9 mouse cellular contexts compared by ENCODE assay signal in the genomic region with DNA sequence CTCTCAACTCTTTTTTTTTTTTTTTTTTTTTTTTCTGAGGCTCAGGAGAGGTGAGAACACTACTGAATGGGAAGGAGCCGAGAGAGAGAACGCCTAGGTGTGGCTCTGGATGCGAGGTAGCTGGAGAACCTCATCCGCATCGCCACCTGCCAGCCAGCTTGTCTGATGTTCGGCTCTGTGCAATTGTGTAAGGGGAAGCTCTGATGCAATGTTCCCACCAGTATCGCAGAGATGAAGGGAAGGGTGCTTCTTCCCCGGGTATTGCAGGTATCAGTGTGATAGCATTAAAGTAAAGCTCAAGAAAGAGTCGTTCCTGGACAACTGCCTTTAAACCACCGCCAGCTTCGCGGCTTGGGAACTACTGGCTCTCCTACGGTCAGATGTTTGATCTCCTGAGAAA. TPM values are rescaled to one million over a fixed set of nuclear protein-coding genes. Genes with fewer than 3 reads are reported as not detected.
DNase-seq lines count a peak whose midpoint lies in the region; ATAC-seq and TF ChIP-seq lines count a peak whose summit lies in the region.
"Had no signal": no experiment of that assay in that cellular context is flagged by ENCODE, and none has a peak within 500 bp of the region (broad histone marks: within the 10 kb centered on the region; RNA-seq: fewer than 3 reads in every experiment).

No protein-coding gene starts in this region.

- H3K27ac ChIP-seq in layer of hippocampus, adult 2 months: no peak overlapping the region
- H3K27ac ChIP-seq in embryonic facial prominence, embryonic 13.5 days: no peak overlapping the region
- H3K27ac ChIP-seq in hindbrain, embryonic 15.5 days (replicated peaks): no peak overlapping the region
- H3K27ac ChIP-seq in midbrain, postnatal 0 days (ENCODE audit: low read depth, low read length): no peak overlapping the region

- 66% methylated on average over 13 of the region's 13 CpGs for WGBS in embryonic facial prominence, embryonic 13.5 days
- 59% methylated on average over 13 of the region's 13 CpGs for WGBS in hindbrain, embryonic 15.5 days
- 46% methylated on average over 13 of the region's 13 CpGs for WGBS in midbrain, postnatal 0 days

- peak overlapping the region; percentile 87 for H3K4me3 ChIP-seq in layer of hippocampus, adult 2 months
- H3K4me3 ChIP-seq in embryonic facial prominence, embryonic 13.5 days: peak overlapping the region; percentile 78
- H3K4me3 ChIP-seq in hindbrain, embryonic 15.5 days: peak overlapping the region; percentile 97
- peak overlapping the region; percentile 85 for H3K4me3 ChIP-seq in midbrain, postnatal 0 days (ENCODE audit: low read depth, low read length)

- H3K4me1 ChIP-seq in embryonic facial prominence, embryonic 13.5 days: peaks cover 18% of the 10 kb centered on the region
- peaks cover 35% of the 10 kb centered on the region for H3K4me1 ChIP-seq in hindbrain, embryonic 15.5 days (replicated peaks)
- peaks cover 8% of the 10 kb centered on the region; the same call in 1 of the 2 replicates for H3K4me1 ChIP-seq in midbrain, postnatal 0 days (ENCODE audit: insufficient read depth, low read length)

- DNase-seq in layer of hippocampus, adult 2 months (ENCODE audit: low spot score in 2 of 2): no peak
- DNase-seq in layer of hippocampus, adult 11-12 months (ENCODE audit: low spot score): no peak
- no peak for DNase-seq in midbrain, postnatal 0 days (ENCODE audit: low spot score)
- DNase-seq in urinary bladder, adult 2 months (ENCODE audit: low spot score): no peak
- DNase-seq in kidney, adult 9 months: no peak
- DNase-seq in spleen, adult 12 weeks (ENCODE audit: low spot score): no peak

- peaks cover 11% of the 10 kb centered on the region for H3K27me3 ChIP-seq in embryonic facial prominence, embryonic 13.5 days
- H3K27me3 ChIP-seq in hindbrain, embryonic 15.5 days: no peaks in the 10 kb centered on the region
- H3K27me3 ChIP-seq in midbrain, postnatal 0 days (ENCODE audit: insufficient read depth, low read length): no peaks in the 10 kb centered on the region

- no peak for ATAC-seq in embryonic facial prominence, embryonic 13.5 days (ENCODE audit: insufficient number of reproducible peaks, insufficient read depth, low FRiP score, low TSS enrichment, low read depth)
- ATAC-seq in hindbrain, embryonic 15.5 days (ENCODE audit: low FRiP score, low read depth): no peak
- ATAC-seq in midbrain, postnatal 0 days (ENCODE audit: low FRiP score): no peak
- ATAC-seq: lung, postnatal 0 days had no signal

- no peak for TF ChIP-seq CTCF in layer of hippocampus, adult 2 months (conservative IDR thresholded peaks at IDR 0.05)
- no peak for TF ChIP-seq CTCF in midbrain, postnatal 0 days (IDR thresholded peaks at IDR 0.05)

- H3K4me2 ChIP-seq in embryonic facial prominence, embryonic 13.5 days: peak overlapping the region; percentile 95
- peak overlapping the region; percentile 79 for H3K4me2 ChIP-seq in hindbrain, embryonic 15.5 days
- peak overlapping the region; percentile 66 for H3K4me2 ChIP-seq in midbrain, postnatal 0 days (ENCODE audit: low read depth, low read length, poor library complexity, severe bottlenecking)

- no peaks in the 10 kb centered on the region for H3K9me3 ChIP-seq in embryonic facial prominence, embryonic 13.5 days
- H3K9me3 ChIP-seq in hindbrain, embryonic 15.5 days: no peaks in the 10 kb centered on the region
- no peaks in the 10 kb centered on the region for H3K9me3 ChIP-seq in midbrain, postnatal 0 days (ENCODE audit: low read length)

- H3K36me3 ChIP-seq in embryonic facial prominence, embryonic 13.5 days: no peaks in the 10 kb centered on the region
- no peaks in the 10 kb centered on the region for H3K36me3 ChIP-seq in hindbrain, embryonic 15.5 days
- H3K36me3 ChIP-seq in midbrain, postnatal 0 days (ENCODE audit: insufficient read depth, low read length): no peaks in the 10 kb centered on the region

- H3K9ac ChIP-seq in embryonic facial prominence, embryonic 13.5 days: 0 out of 2 replicates have a peak overlapping the region, but pooled peaks have one; percentile 36
- H3K9ac ChIP-seq in hindbrain, embryonic 15.5 days: peak overlapping the region; percentile 99; the same call in 1 of the 2 replicates
- peak overlapping the region; percentile 15; the same call in 1 of the 2 replicates for H3K9ac ChIP-seq in midbrain, postnatal 0 days (replicated peaks; ENCODE audit: low read length, poor library complexity, severe bottlenecking)

RNA-seq across cellular contexts. Expression of a gene that starts 1.7 kb away (rescaled TPM):
- total RNA-seq in layer of hippocampus, adult 2 months (2021): 10 to 100 TPM; 55.3 to 71.4 TPM
- 22.4 and 24.6 TPM in 2 replicates for polyA plus RNA-seq in embryonic facial prominence, embryonic 13.5 days (2015; fragmentation: Nextera tagmentation; extraction: Ambion mirVana)
- 106 and 112 TPM in 2 replicates for polyA plus RNA-seq in hindbrain, embryonic 15.5 days (2015; fragmentation: Nextera tagmentation; extraction: Ambion mirVana)
- 86.0 and 104 TPM in 2 replicates for total RNA-seq in midbrain, postnatal 0 days (2014; rRNA removed)
- 155 and 159 TPM in 2 replicates for polyA plus RNA-seq in midbrain, postnatal 0 days (2015; fragmentation: Nextera tagmentation; extraction: Ambion mirVana)
- 8.9 and 9.0 TPM in 2 replicates for polyA plus RNA-seq in urinary bladder, adult 2 months (2012; rRNA removed)

RNA-seq across cellular contexts. Expression of a gene that starts 30.1 kb away (rescaled TPM):
- under 1 TPM; 0.81 to 0.84 TPM for total RNA-seq in layer of hippocampus, adult 2 months (2021)
- 30.5 and 31.5 TPM in 2 replicates for polyA plus RNA-seq in embryonic facial prominence, embryonic 13.5 days (2015; fragmentation: Nextera tagmentation; extraction: Ambion mirVana)
- polyA plus RNA-seq in hindbrain, embryonic 15.5 days (2015; fragmentation: Nextera tagmentation; extraction: Ambion mirVana): 6.4 and 8.8 TPM in 2 replicates
- 1.3 and 2.1 TPM in 2 replicates for total RNA-seq in midbrain, postnatal 0 days (2014; rRNA removed)
- 1.5 and 1.8 TPM in 2 replicates for polyA plus RNA-seq in midbrain, postnatal 0 days (2015; fragmentation: Nextera tagmentation; extraction: Ambion mirVana)
- 0.57 and 0.65 TPM in 2 replicates for polyA plus RNA-seq in urinary bladder, adult 2 months (2012; rRNA removed)

Comparison
In these comparisons a context has a peak if more than half of its experiments do, and no peak if none do; other contexts are left out.
1. H3K9ac ChIP-seq: peak in every context shown above with its lines; median percentile 99 in hindbrain, embryonic 15.5 days; 36 in embryonic facial prominence, embryonic 13.5 days; 15 in midbrain, postnatal 0 days.